Mouse (Mus musculus) lung, postnatal 4 days (tissue): ENCODE data around the gene Ccr10.

Experiments used
- DNase-seq, 2 experiments: peaks; one replicate each; pipeline ENCODE4 v3.0.0; 2021

Gene Ccr10

DNA sequence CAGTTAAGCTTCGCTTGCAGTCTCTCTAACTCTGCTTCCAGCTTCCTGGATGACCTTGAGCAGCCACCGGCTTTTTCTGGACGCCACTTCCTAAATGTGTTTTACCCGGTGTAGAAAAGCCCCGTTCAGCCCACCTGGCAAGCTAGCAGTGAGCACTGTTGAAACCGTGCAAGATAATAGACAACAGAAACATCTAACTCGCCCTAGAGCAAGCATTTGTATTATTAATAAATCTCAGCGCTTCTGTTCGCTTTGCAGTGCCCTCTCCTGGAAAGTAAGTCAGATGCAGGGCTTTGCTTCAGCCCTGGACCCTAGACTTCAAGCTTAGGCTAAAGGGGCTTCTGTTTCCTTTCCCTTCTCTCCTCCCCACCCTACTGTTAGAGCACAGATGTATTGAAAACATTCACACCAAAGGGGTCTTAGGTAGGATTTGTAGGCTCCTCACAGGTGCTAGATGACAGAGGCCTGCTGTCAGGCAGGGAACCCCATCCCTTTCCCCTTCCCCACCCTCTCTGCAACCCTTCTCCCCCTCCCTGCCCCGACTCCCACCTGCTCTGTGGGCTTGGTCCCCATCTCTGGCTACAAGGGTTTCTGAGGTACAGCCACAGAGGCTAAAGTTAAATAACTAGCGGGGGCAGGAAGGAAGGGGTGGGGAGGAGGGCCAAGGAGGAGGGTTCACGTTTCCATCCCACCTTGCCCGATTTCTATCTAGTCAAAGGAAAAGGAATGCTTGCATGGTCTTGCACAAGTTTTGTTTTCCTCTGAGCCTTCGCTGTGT, at the start of gene Ccr10:
TSS of gene Ccr10 (minus strand) at position 593 of the 778 bp plus-strand sequence.
- DNase-seq, result no peak

DNA sequence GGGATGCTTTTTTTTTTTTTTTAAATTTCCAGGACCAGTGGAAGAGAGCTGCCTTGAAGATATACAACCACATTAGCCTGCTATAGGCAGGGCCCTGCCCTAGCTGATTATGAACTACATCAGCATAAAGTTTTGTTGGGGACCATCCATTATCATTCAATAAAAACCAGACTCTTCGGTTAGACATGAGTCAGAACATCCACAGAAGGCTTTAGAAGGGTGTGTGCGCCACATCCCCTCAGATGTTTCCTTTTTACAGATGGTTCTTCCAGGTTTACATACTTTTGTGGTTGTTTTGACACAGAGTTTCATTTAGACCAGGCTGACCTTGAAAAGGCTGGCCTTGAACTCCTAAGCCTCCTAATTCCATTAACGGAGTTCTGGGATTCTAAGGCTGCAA, 49.1 kb upstream of the Ccr10 start:
- DNase-seq, result no peak

DNA sequence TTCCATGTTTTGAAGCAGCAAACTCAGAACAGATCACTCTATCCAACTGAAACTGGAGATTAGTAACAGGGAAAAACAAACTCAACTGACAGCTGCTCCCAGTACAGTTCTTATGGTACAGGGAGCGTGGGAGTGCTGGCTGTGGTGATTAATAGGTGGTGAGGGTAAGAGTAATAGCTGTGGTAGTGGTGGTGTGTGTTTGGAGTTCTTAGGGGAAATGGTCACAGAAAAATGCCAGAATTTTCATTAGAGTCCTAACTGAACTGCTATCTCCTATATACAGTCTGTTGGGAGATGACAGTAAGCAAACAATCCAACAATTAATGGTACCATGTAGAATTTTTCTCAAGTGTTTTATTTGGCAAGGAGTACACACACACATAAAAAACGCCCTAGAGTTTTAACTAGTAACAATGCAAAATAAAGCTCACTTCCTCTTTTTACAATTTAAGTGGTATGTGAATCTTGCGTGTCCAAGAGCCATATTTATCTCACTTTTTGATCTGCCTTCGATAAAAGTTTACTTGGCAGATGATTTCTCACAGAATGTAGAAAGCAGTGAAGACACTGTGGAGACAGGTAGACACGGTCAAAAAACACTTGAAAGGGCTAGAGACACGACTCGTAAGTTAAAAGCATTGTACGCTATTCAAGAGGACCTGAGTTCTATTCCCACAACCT, 46.2 kb upstream of the Ccr10 start:
- DNase-seq, result no peak

DNA sequence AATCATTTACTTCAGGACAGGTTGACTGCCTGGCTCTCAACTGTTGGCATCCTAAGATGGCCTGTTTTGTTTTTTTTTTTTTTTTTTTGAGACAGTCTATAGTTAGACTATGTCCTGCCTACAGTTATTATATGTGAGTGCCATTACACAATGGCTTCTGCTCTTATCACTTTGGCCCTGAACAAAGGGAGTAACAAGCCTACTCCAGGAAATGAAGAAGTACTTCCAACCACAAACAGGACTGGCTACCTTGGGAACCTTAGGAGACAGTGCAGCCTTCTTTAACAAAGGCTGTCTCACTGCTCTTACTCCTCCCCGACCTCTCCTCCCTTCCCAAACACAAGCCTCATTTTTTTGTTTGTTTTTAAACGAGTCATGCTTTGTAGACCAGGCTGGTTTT, 45.6 kb upstream of the Ccr10 start:
- no peak for DNase-seq

DNA sequence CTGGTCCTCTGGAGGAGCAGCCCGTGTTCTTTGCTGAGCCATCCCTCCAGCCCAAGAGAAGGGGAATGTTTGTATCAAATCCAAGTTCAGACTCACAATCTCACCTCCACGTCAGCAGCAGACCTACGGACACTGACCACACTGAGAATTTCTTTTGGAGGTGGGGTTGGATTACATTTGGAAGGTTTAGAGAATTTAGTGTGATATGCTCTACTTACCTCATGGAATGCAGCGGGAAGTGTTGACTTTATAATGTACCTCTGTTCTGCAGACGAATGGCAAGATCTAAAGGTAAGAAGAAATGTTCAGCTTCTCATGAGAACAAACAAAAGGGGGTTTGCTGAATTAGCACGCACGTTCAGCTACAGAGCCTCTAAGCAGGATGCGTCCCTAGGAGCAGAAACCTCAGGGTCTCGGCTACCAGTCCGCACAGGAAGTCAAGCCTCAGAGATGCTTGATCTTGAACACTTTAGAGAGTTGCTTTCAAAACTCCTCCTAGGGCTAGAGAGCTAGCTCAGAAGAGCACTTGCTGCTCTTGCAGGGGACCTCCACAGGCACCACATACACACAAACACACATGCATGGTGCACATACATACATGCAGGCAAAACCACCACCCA, 43.3 kb upstream of the Ccr10 start:
- no peak for DNase-seq

- DNase-seq, result no peak
Measured at GRCm38 (mm10) chr11:101216936-101217335, 41.7 kb upstream of the Ccr10 start.

DNA sequence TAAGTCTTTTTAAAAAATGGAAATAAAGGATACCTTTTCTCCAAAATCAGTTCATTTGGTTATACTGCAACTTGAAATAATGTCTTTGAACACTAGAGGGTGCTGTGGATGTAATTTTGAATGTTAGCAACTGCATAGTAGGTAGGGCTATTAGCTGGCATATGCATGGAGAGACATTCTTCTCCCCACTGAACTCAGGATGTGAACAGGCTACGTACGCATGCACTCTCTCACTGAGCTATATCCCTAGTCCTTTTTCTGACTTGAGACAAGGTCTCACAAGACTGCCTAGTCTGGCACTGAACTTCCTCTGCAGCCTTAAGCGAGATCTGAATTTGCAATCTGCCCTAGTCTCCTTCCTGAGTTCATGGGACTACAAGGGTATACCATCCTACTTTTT, 36.7 kb upstream of the Ccr10 start:
- DNase-seq, result peak in 1 of 2 experiments; percentile 29

DNA sequence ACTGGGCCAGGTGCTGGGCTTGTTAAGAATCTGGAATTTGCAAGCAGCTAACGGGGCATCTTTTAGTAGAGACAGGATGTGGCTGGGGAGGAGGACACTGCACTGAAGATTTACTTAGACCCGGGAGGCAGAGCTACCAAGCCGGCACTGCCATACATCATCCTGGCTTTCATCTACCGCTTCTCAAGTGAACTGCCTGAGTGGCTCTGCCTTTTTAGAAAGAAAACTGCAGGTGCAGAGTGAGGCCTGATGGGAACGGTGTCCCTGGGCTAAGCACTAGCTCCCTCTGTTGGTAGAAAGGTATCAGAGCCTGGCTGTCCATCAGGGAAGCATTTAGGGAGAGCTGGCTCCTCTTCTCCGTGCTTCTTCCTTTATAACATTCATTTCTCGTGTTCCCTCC, 25.7 kb upstream of the Ccr10 start:
- peak in 1 of 2 experiments; percentile 35 for DNase-seq

- no peak for DNase-seq
Measured at GRCm38 (mm10) chr11:101199555-101199954, 24.3 kb upstream of the Ccr10 start.

GRCm38 (mm10) chr11:101196175-101196574, 20.9 kb upstream of the Ccr10 start:
- DNase-seq, result peak in 1 of 2 experiments; percentile 3

DNA sequence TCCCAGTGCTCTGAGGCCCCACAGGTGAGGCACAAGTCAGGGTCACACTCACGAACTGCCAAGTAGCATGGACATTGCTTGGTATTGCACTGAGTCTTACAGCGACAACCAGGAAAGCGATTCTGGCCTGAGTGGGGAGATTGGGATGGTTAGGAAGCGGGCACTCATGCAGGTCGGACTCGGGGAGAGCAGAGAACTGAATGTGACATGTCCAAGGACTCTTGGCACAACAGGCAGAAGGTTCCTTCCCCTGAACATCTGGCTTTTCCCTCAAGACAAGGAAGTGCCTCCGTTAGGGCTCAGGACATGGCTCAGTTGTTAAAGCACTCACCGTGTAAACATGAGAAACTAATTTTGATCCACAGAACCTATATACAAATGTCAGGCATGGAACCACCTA, 20.3 kb upstream of the Ccr10 start:
- DNase-seq, result peak in 1 of 2 experiments; percentile 3

- no peak for DNase-seq
Measured at GRCm38 (mm10) chr11:101195101-101195500, 19.9 kb upstream of the Ccr10 start.

DNA sequence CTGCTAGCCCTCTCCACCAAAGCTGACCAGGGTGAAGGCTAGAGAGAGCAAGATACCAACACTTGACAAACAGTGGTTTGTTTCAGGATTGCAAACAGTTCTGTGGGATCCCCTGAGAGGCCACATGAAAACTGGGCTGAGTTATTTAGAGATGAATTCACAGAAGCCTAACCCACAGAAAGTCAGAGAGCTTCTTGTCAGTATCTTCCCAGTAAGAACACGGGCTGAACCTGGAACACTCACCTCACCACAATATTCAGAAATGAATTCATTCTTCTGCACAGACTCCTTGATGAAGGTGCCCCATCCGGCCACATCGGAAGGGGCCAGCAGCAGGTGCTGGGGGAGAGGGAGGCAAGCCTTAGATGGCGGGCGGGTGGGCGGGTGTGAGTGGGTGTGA, 19.4 kb upstream of the Ccr10 start:
- no peak for DNase-seq

DNA sequence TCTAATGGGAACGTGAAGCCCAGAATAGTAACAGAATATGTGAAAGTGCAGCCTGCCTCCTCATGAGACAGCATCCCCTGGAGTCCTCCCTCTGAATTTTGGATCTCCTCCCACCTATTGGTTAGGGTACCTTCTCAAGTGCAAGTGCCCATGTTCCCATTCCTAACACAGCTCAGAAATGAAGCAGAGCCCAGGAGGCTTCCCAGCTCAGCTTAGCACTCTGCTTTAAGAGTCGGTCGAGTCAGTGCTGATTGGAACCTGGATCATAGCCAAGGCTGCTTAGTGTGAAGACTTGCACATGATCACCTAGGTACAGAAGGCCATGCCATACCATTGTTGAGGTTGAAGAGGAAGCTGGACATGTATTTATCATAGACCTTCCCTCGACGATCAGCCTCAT, 18.9 kb upstream of the Ccr10 start:
- peak in 1 of 2 experiments; percentile 3 for DNase-seq

DNA sequence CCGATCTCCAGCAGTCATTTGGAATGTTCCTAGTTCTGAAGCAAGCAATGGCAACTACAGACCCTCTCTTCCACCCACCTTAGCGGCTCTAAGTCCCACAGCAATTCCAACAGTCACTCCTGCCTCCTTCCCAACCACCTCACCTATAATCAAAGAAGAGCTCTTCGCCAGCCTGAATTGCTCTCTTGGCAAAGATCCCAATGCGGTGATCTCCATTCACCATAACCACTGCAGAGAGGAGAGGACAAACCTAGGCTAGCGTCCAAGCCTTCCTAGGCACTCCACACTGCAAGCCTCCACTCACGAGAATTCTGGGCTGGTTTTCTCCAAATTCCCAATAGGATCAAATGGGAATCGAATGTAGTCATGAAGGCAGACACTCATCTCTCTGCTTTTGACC, 17.8 kb upstream of the Ccr10 start:
- no peak for DNase-seq

- no peak for DNase-seq
Measured at GRCm38 (mm10) chr11:101192646-101193045, 17.4 kb upstream of the Ccr10 start.

DNA sequence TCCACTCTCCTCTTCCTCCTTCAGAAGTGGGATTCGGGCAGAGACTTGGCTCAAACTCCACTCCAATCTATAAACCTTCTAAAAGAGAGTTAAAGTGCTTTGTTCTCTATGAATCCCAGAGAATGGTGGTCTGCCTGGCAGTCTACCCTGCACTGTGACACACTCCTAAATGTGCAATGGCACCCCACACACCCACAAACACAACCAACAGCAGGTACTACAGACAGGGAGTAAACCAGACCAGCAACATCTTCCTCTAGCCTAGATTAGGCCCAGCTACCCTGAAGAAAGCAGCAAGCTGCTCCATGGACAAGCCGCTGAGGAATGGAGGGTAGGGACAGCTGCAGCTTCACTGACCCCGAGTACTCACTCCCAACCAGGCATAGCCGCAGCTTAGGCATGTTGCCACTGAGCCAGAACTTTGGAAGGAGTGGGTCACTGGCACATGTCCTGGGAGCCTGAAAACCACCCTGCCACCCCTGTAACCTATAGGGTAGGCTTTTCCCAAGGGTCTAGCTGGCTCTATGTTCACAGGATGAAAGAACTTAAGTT, 16.8 kb upstream of the Ccr10 start:
- DNase-seq, result peak in 1 of 2 experiments; percentile 3

DNA sequence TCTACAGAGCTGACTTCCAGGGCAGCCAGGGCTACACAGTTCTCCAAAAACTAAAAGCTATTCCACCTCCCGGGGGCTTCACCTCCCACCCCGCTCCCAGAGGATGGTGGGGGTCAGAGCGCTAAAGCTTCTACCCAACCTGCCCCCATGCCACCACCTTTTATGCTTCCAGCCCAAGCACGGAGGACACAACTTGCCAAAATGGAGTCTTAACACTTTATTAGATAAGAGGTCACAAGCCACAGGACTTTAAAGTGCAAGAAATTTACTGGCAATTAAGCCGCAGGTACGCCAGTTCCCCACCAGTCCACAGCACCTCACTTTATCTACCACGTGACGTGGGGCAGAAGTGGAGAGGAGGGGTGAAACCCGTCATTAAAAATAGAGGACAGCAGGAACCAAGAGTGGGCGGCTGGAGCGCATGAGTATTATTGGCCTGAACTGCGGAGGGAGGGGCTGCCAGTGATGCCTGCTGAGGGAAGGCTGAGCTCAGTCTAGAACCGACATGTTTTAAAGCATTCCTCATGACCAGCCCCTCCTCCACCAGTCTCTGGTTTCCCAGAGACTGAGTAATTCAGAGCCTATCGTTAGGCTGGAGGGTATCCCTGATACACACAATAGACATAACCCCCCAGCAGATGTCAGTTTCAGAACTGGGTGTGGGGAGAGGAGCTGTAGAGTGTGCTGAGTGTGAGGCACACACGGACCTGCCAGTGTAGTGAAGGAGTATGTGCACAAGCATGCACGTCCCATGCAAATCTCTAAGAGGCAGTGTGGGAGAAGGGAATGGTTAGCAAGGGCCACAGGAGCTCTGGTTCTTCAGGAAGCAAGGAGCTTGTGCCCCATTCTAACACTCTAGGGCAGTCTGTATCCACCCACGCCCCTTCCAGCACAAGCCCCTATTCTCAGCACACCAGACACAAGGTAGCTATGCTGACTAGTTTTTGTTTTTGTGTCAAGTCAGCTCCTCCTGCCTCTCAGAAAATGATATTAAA, 16.0 kb upstream of the Ccr10 start:
- DNase-seq, result peak; percentile 23 to 38

- peak; percentile 4 to 41 for DNase-seq
Measured at GRCm38 (mm10) chr11:101190181-101190912, 15.1 kb upstream of the Ccr10 start.

- DNase-seq, result peak; percentile 67 to 84
Measured at GRCm38 (mm10) chr11:101189495-101190180, 14.4 kb upstream of the Ccr10 start.
